Mouse (Mus musculus) stomach, postnatal 0 days (tissue): Measurements from ENCODE around the gene Adgrb3. TPM values are rescaled to one million over a fixed set of nuclear protein-coding genes. Genes with fewer than 3 reads are reported as not detected.

Source experiments
- ATAC-seq: fragments of 200-750 bp; cut with Nextera tagmentation; 2 replicates; pipeline ENCODE4 v1.8.0; 2017; ENCODE audit not compliant: low FRiP score, low TSS enrichment
- DNase-seq: peaks from one replicate; pipeline ENCODE4 v3.0.0-alpha.2; 2016; ENCODE audit warnings: low spot score
- H3K27ac ChIP-seq: fragments of 300-500 bp; sonication (generic); replicated peaks from 2 replicates; pipeline ENCODE4 v1.5.1; 2014; ENCODE audit warnings: mild to moderate bottlenecking, control low read depth
- H3K27me3 ChIP-seq: fragments of 300-500 bp; sonication (generic); 2 replicates; pipeline ENCODE4 v1.6.1; 2014; ENCODE audit warnings: low read length; ENCODE audit not compliant: control insufficient read depth, insufficient read depth
- H3K36me3 ChIP-seq: fragments of 300-500 bp; sonication (generic); 2 replicates; pipeline ENCODE4 v1.6.1; 2014; ENCODE audit warnings: low read length, mixed read lengths; ENCODE audit not compliant: control insufficient read depth, insufficient read depth
- H3K4me1 ChIP-seq: fragments of 300-500 bp; sonication (generic); replicated peaks from 2 replicates; pipeline ENCODE4 v1.6.1; 2014; ENCODE audit warnings: antibody characterized with exemption; ENCODE audit not compliant: control insufficient read depth, insufficient read depth
- H3K4me2 ChIP-seq: fragments of 300-500 bp; sonication (generic); replicated peaks from 2 replicates; pipeline ENCODE4 v1.6.1; 2014; ENCODE audit warnings: low read depth, mild to moderate bottlenecking, control low read depth, moderate library complexity
- H3K4me3 ChIP-seq: fragments of 300-500 bp; sonication (generic); 2 replicates; pipeline ENCODE4 v1.5.1; 2014; ENCODE audit warnings: low read depth, low read length, control low read depth
- H3K9ac ChIP-seq: fragments of 300-500 bp; sonication (generic); 2 replicates; pipeline ENCODE4 v1.6.1; 2014; ENCODE audit warnings: mild to moderate bottlenecking, low read length, control low read depth, mixed read lengths
- H3K9me3 ChIP-seq: fragments of 300-500 bp; sonication (generic); 2 replicates; pipeline ENCODE4 v1.6.1; 2016; ENCODE audit warnings: low read length; ENCODE audit not compliant: control insufficient read depth
- CTCF ChIP-seq: IDR thresholded peaks from 2 replicates; pipeline ENCODE4 v1.5.1; 2016; ENCODE audit warnings: antibody characterized with exemption, low read depth, mild to moderate bottlenecking, moderate library complexity
- EP300 ChIP-seq: optimal IDR thresholded peaks from 2 replicates; pipeline ENCODE3; 2016; ENCODE audit warnings: antibody characterized with exemption
- WGBS: fragments of 180-500 bp; shearing (Covaris S2); extraction: QIAGEN DNeasy Blood & Tissue Kit; methylation state at CpG from one replicate; pipeline ENCODE4 v1.1.7; 2014; 5-methylcytosine and 5-hydroxymethylcytosine counted together
- polyA plus RNA-seq: library from polyadenylated mRNA; unstranded; fragments of >200 nt; fragmentation: Nextera tagmentation; extraction: Ambion mirVana; gene quantifications from 2 replicates; pipeline ENCODE4 v1.2.1, GENCODE M21; 2015

Gene Adgrb3
- polyA plus RNA-seq, 1 experiment from 2014 or later = 1.8 TPM

DNA sequence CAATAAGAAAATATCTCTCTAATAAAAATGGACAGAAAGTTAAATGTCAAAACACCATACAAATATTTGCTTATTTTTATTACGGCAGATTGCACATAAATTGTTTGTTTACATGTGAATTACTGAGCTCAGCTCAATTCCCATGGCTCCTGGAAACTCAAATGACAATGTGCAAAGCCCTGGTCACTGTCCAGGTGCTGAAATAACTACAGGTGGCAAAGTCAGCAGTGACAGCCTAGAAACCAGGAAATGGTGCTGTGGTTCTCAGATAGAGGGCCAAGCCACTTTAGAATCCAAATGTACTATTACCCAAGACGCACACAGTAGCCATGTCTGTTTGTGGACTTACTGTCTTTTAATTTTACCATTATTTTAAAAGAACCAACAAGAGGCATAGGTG lies 465.3 kb downstream of the Adgrb3 start:
- DNase-seq (no peak), ATAC-seq (no peak)
- H3K9me3 ChIP-seq = no peaks in the 10 kb centered on the region
- no peak overlapping the region for H3K9ac ChIP-seq
- H3K36me3 ChIP-seq = no peaks in the 10 kb centered on the region
- H3K4me3 ChIP-seq = no peak overlapping the region
- no peak overlapping the region for H3K4me2 ChIP-seq
- no peaks in the 10 kb centered on the region for H3K4me1 ChIP-seq
- H3K27ac ChIP-seq = no peak overlapping the region
- H3K27me3 ChIP-seq = no peaks in the 10 kb centered on the region
- TF ChIP-seq CTCF = no peak
- no peak for TF ChIP-seq EP300
- WGBS = 72% methylated on average over 2 of the region's 2 CpGs

DNA sequence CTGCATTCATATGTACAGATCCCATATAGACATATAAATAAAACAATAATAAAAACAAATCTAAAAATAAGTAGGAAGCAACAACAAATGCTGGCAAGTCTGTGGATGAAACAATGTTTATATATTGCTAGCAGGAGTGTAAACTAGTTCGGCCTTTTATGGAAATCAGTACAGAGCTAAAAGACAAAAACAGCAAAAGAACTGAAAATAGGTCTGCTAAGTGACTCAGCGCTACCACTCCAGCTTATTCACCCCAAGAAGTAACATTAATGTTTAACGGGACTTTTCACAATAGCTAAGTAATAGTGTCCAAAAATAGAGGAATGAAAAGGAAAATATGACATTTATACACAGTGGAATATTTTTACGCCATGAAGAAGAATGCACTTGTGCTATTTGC lies 471.0 kb downstream of the Adgrb3 start:
- no peaks in the 10 kb centered on the region for H3K4me1 ChIP-seq
- no peak overlapping the region for H3K4me3 ChIP-seq
- no peaks in the 10 kb centered on the region for H3K27me3 ChIP-seq
- 82% methylated on average over 4 of the region's 4 CpGs for WGBS
- no peak for DNase-seq
- H3K36me3 ChIP-seq = no peaks in the 10 kb centered on the region
- H3K9ac ChIP-seq = no peak overlapping the region
- ATAC-seq = no peak
- H3K9me3 ChIP-seq = no peaks in the 10 kb centered on the region
- no peak overlapping the region for H3K27ac ChIP-seq
- TF ChIP-seq CTCF (no peak), EP300 (no peak)
- no peak overlapping the region for H3K4me2 ChIP-seq

DNA sequence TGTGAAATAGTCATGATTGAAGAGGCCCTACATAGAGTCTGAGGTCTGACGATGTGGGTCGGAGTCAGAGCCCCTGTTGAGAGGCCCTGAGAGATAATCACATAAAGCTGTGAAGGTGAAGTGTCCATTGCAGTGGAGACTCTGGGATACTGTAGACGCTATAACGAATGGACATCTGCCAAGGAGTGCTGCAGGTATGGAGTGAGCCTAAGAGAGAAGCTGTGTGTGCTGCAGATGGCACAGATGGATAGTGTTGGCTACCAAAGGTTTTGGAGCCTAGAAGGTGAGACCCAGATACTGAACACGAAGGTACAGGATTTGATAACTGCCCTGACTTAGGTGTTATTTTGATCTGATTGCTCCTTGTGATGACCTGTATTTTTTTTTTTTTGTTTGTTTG lies 474.0 kb downstream of the Adgrb3 start:
- Histone ChIP-seq H3K27ac (no peak overlapping the region), H3K36me3 (no peaks in the 10 kb centered on the region), H3K9ac (no peak overlapping the region), H3K4me2 (no peak overlapping the region), H3K9me3 (no peaks in the 10 kb centered on the region), H3K4me1 (no peaks in the 10 kb centered on the region), H3K27me3 (no peaks in the 10 kb centered on the region), H3K4me3 (no peak overlapping the region)
- no peak for TF ChIP-seq EP300
- no peak for TF ChIP-seq CTCF
- 88% methylated on average over 5 of the region's 5 CpGs for WGBS
- ATAC-seq = no peak
- no peak for DNase-seq

DNA sequence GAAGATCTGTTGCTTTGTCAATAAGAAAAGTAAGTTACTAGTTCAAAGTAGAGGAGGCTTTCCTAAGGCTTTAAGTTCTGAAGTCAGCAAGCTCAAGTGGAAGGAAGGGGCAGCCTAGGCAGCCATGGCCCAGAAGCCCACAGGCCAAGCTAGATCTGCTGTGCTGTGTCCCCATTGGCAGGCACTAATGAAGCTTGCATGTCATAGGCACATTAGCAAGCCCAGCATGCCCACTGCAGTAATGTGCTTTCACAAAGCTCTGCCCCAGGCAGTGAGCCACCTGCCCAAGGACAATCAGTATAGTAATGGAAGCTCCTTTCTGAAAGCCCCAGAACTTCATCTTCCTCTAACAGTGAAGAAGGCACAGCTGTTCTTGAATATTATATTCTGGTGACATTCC lies 484.6 kb downstream of the Adgrb3 start:
- ATAC-seq = no peak
- no peak overlapping the region for H3K4me3 ChIP-seq
- H3K27ac ChIP-seq = no peak overlapping the region
- no peak for TF ChIP-seq EP300
- TF ChIP-seq CTCF = no peak
- H3K9ac ChIP-seq = no peak overlapping the region
- H3K4me2 ChIP-seq = no peak overlapping the region
- no peaks in the 10 kb centered on the region for H3K36me3 ChIP-seq
- no peaks in the 10 kb centered on the region for H3K4me1 ChIP-seq
- no peaks in the 10 kb centered on the region for H3K9me3 ChIP-seq
- DNase-seq = no peak
- no peaks in the 10 kb centered on the region for H3K27me3 ChIP-seq

DNA sequence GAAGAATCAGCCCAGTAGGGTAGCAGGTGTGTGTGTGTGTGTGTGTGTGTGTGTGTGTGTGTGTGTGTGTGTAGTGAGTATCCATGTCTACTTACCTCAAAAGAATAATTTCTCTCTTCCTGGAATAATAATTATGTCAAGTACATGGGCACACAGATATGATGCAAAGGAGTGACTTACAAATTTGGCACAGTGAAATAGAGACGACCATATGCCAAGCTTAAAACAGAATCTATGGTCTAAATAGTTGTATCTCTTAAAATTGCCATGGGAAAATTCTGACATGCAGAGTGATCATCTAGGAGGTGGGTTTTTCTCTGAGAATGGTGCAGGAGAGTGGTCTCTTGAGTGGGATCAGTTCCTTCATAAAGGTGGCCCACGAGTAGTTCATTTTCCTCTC lies 504.1 kb downstream of the Adgrb3 start:
- Histone ChIP-seq H3K27me3 (no peaks in the 10 kb centered on the region), H3K4me3 (no peak overlapping the region), H3K9ac (no peak overlapping the region), H3K27ac (no peak overlapping the region), H3K4me1 (no peaks in the 10 kb centered on the region), H3K36me3 (no peaks in the 10 kb centered on the region), H3K4me2 (no peak overlapping the region), H3K9me3 (no peaks in the 10 kb centered on the region)
- no peak for DNase-seq
- ATAC-seq = no peak
- 91% methylated on average over 2 of the region's 2 CpGs for WGBS
- TF ChIP-seq EP300 (no peak), CTCF (no peak)

DNA sequence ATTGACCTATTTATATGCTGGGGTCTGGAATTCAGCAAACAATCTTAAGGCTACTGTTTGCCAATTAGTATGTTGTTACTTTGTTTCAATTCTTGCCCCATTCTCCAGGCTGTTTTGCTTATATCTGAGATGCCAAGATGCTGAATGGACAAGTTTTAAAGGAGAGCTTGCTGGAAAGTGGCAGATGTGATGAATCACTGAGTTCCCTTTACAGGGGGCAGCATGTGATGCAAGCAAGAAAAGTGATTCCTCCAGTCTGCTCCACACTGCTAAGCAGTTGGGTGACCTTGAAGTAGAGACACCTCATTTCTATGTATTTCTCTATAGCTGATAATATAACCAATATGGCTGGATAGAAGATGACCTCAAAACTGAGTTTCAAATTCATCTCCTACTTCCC lies 512.4 kb downstream of the Adgrb3 start:
- Histone ChIP-seq H3K27ac (no peak overlapping the region), H3K36me3 (no peaks in the 10 kb centered on the region), H3K4me1 (no peaks in the 10 kb centered on the region), H3K4me3 (no peak overlapping the region), H3K4me2 (no peak overlapping the region), H3K9ac (no peak overlapping the region), H3K9me3 (no peaks in the 10 kb centered on the region), H3K27me3 (no peaks in the 10 kb centered on the region)
- TF ChIP-seq CTCF (no peak), EP300 (no peak)
- DNase-seq (no peak), ATAC-seq (no peak)
